Mouse (Mus musculus) cerebellum, adult 9-11 months (tissue): ENCODE results near the gene Psmd3.
"Not testable (repeated sequence)": the region's sequence is repeated elsewhere in the genome, so short reads cannot be mapped to it uniquely, and the experiment has no call there.

ENCODE experiments used
- DNase-seq: peaks from one replicate; pipeline ENCODE4 v3.0.0; 2022

Gene Psmd3

DNA sequence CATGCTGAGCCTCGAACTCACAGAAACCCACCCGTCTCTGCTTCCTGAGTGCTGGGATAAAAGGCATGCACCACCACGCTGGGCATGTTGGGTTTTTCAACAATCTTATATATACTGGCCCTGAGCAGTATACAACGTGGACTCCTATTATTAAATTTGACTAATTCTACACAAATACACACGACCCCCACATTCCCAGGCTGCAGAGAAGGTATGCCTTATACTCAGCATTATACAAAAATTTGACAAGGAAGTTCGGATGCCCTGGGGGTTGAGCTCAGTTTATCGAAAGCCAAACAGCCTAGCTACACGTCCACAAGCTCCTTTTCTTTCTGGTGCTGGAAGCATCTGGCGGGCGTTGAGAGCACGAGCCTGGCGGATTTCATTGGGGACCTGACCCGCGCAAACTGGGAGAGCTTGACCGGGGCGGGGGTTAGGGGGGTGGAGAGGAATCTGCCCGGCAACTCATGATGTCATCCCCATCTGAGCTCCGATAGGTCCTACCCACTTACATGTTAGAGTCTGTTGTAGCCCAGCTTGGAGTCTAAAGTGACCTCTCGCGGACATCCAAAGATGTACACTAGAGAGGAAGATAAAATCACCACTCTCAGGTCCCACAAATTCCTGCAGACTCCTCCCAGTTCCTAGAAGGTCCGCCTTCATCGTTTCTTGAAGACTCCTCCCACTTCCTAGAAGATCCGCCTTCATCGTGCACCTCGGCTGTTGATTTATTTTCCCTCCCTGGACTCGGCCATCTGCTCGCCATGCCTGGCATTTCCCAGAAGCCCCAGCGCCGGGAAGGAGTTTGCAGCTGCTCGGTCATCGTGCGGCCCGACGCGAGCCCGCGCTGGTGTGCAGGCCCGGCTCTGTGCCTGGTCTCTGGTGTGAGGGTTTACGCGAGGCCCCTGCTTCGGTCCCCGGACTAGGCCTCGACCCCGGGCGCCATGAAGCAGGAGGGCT lies at the start of gene Psmd3:
Gene Psmd3 (plus strand): TSS at position 769 of the 960 bp plus-strand sequence.
- peak; percentile 97 for DNase-seq

DNA sequence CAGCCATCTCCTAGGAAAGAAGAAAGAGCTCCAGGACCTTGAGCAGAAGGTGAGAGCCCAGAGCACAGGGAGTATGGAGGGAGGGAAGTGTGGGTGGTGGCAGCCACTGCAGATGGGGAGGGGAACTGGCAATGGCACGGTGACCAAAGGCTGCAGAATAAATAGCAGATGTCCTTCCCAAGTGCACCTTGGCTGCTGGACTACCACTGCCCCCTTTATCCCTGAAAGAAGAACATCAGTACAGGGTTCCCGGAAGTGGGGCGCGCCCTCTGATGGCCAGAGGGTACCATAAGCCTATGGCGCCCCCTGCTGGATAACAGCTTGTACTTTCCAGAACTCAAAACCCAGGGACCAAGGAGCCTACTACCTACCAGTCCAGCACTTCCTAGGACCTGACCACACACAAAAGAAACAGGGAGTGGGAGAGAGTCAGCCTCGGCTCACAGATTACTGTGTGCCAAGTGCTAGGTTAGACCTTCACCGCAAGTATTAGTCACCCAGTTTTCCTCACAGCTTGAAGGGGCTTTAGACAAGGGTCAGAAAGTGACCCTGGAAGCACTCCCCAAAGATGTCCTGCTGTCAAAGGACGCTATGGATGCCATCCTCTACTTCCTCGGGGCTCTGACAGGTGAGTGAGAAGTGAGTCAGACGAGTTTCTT lies 46.9 kb upstream of the Psmd3 start:
- not testable (repeated sequence) for DNase-seq

DNA sequence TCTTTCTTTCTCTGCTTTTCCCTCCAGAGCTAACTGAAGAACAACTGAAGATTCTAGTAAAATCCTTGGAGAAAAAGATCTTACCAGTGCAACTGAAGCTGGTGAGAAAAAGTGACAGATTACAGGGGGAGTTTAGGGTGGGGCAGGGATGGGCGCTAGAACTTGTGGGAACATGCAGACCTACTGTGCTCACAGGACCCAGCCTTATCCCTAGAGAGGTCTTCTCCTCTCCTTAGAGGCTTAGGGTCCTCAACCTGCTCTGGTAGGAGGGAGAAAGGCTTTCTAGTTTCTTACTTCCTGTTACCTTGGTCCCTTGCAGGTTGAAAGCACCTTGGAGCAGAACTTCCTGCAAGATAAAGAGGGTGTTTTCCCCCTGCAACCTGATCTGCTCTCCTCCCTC lies 44.9 kb upstream of the Psmd3 start:
- no peak for DNase-seq

DNA sequence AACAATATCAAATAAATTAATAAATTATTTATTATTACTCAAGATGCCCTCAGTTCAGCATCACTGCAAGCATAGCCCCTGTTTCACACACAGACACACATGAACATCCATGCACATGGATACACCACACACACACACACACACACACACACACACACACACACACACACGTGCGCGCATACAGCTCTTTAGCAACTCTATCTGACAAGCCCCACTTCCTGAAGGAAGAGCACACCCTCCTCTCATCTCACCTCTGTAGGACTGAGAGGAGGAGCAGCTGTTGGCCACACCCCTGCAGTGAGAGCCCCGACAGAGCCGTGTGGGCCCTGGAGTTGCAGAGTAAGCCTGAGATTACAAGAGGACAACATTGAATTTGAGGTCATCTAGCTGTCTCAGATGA lies 42.3 kb upstream of the Psmd3 start:
- no peak for DNase-seq

DNA sequence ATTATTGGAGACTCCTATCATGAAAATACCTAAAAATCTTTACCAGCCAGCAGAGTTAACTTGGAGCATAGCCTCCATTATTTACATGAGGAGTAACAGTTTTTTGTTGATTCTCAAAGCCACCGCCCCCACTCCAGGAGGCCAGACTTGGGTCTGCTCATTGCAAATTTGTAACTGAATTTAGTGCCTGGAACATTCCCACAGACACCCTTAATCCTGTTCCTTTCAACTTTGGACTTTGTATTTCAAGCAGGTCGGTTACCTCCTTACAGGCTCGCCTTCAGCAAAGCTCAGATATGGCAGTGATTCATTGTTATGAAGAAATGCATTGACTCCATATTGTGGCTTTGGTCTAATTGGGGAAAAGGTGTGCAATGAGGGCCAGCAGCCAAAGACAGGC lies 37.6 kb upstream of the Psmd3 start:
- DNase-seq, result no peak

DNA sequence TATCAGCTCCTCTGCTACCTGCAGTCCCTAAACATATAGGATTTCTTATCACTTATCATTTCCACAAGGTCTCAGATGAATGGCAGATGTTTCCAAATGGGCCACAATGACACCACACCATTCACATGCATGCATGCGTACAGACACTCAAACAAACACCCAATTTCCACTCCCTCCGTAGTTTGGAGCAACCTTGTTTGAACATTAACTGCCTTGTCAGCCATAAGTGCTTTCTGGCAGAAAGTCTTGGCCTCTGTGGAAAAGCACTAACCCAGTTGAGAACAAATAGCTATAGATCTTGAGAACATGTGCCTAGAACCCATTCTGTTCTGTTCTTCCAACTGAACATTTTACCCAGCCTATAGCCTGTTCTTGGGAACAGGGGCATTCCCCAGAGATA lies 36.4 kb upstream of the Psmd3 start:
- DNase-seq, result no peak

DNA sequence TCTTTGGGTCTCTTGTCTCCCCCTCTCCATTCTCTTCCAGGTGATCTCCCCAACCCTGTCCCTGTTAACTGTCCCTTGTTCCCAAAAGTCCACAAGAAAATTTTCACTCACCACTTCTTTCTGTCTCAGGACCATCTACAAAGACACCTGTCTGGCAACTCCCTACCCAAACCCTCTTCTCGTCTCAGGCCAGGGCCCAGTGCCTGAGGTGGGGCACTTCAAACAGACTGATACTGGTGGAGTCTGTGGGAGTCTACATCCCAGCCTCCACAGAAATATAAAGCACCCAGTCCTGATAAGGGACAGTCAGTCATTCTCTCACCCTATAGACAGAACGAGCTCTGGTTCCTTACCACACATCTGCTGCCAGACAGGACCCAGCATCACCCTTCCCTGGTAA lies 35.9 kb upstream of the Psmd3 start, which contains the start of gene Gsdma2:
Gene Gsdma2 (plus strand): TSS at position 301 of the 400 bp plus-strand sequence.
- DNase-seq, result no peak

DNA sequence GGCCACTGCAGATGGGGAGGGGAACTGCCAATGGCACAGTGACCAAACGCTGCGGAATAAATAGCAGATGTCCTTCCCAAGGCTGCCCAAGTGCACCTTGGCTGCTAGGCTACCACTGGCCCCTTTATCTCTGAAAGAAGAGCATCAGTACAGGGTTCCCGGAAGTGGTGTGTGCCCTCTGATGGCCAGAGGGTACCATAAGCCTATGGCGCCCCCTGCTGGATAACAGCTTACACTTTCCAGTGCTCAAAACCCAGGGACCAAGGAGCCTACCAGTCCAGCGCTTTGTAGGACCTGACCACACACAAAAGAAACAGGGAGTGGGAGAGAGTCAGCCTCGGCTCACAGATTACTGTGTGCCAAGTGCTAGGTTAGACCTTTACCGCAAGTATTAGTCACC lies 27.3 kb upstream of the Psmd3 start:
- DNase-seq, result not testable (repeated sequence)

DNA sequence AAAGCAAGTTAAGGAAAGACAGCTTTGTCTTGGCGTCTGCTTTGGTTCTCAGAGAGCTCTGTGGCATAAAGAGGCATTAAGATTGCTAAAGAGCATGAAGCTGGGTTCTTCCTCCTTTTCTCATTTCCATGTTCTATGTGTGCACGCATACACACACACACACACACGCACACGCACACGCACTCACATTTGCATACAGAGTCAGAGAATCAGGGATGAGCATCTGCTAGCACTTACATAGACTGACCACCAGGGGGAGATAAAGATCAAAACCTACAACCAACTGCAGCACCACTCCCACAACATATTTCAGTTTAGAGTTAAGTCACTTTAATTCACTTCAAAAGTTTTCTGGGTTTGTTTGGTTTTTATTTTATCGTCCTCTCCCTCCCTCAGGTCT lies 21.8 kb upstream of the Psmd3 start:
- DNase-seq, result peak; percentile 40

DNA sequence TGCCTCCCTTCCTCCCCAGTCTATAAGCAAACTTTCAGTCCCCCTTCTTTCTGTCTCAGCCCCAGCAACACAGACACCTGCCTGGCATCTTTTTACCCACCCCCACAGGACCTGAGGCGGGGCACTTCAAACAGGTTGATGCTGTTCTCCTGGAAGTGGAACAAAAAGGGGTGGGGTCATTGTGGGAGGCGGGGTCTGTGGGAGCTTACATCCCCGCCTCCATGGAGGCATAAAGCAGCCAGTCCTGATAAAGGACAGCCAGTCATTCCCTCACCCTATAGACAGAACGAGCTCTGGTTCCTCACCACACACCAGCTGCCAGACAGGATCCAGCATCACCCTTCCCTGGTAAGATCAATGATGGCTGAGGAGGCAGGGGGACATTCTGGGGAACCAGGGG lies 18.3 kb upstream of the Psmd3 start, which contains the start of gene Gsdma:
Gene Gsdma (plus strand): TSS at position 261 of the 400 bp plus-strand sequence.
- no peak for DNase-seq

DNA sequence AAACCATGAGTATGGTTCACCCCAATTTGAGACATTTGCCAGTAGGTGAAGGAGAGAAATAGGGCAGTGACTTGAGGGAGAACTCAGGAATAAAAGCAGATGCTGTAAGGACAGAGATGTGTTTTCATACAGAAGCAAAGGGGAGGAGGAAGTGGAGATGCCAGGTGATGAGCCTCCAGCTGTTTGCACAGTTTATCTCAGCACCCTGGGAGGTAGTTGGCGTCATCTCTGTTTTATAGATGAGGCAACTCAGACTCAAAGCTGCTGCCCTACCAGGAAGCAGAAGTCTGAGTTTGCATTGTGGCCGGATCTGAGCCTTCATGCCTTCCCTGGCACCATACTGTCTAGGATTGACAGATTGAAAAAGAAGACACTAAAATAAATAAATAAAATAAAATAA lies 13.4 kb upstream of the Psmd3 start:
- DNase-seq, result no peak

DNA sequence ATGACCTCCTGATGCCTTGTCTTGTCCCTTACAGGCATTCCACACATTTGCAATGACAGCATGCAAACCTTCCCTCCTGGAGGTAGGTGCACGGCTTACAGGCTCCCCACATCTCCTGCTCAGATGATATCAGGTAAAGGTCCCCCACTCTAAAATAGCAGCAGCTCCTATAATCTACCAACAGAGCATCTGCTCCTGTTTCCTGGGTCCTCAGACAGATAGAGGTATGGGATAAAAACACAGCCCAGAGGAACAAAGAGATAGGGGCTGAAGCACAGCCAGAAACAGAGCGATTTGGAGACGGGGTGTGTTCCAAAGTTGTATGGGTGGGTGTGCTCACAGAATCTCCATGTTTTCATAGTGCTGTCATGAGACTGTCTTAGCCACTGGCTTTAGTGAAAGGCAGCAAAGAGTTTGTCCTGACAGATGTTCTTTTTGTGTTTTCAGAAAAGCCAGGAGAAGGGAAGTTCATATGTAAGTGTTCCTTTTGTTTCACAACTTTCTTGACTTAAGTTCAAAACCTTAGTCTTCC lies 11.0 kb upstream of the Psmd3 start:
- DNase-seq, result no peak

DNA sequence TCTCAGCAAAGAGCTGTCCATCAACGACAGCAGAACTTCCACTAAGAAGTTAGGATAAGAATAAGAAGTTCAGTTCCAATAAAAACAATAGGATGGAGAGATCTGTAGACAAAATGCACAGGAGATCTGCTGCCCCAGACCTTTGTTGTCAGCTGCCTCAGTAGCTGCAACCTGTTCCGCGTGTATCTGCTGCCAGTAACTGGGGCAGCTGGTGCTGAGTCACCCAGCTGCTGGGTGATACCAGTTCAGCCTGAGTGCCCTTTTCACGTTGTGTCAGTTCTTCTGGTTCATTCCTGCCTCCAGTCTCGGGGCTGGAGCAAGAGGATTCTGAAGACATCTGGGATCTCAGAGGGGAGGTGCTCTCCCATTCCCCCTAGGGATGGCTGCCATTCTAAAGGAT lies 10.5 kb upstream of the Psmd3 start:
- no peak for DNase-seq

DNA sequence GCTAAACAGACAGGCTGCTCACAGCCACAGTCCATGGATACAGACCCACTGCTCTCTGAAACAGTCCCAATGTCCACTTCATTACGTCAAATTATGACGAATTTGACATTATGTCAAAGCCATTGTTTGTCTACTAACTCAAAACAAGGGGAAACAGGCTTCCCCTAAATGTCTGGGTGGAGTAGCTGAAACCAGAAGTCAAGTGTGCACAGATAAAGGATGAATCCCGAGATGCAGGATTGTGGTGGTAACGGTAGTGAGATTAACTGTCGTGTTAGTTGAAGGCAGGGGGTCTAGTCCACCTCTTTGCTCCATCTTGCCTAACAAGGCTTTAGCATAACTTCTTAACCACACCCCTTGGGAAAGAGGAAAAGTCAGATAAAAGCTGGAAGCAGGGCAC lies 9.9 kb upstream of the Psmd3 start:
- DNase-seq, result no peak

DNA sequence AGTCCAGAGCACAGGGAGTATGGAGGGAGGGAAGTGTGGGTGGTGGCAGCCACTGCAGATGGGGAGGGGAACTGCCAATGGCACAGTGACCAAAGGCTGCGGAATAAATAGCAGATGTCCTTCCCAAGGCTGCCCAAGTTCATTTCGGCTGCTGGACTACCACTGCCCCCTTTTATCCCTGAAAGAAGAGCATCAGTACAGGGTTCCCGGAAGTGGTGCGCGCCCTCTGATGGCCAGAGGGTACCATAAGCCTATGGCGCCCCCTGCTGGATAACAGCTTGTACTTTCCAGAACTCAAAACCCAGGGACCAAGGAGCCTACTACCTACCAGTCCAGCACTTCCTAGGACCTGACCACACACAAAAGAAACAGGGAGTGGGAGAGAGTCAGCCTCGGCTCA lies 9.2 kb upstream of the Psmd3 start:
- peak; percentile 42 for DNase-seq

DNA sequence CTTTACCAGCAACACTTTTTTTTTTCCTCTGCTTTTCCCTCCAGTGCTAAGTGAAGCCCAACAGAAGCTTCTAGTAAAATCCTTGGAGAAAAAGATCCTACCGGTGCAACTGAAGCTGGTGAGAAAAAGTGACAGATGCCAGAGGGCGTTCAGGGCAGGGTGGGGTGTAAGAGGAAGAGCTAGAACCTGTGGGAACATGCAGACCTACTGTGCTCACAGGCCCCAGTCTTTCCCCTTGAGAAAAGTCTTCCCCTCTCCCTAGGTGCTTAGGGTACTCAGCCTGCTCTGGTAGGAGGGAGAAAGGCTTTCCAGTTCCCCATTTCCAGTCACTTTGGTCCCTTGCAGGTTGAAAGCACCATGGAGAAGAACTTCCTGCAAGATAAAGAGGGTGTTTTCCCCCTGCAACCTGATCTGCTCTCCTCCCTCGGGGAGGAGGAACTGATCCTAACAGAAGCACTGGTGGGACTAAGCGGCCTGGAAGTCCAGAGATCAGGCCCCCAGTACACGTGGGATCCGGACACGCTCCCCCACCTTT lies 6.5 kb upstream of the Psmd3 start:
- DNase-seq, result no peak

DNA sequence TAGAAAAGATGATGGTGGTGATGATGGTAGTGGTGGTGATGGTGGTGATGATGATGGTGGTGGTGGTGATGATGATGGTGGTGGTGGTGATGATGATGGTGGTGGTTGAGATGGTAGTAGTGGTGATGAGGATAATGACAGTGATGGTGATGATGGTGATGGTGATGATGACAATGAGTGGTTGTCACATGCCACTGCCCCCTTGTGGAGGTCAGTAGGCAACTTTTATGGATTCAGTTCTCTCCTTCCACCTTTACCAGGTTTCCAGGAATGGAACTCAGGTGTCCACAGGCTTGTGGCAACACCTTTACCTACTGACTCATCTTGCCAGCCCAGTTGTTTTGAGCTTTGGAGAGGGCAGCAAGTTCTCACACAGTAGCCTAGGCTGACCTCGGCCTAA lies 2.3 kb upstream of the Psmd3 start:
- DNase-seq, result peak; percentile 27

DNA sequence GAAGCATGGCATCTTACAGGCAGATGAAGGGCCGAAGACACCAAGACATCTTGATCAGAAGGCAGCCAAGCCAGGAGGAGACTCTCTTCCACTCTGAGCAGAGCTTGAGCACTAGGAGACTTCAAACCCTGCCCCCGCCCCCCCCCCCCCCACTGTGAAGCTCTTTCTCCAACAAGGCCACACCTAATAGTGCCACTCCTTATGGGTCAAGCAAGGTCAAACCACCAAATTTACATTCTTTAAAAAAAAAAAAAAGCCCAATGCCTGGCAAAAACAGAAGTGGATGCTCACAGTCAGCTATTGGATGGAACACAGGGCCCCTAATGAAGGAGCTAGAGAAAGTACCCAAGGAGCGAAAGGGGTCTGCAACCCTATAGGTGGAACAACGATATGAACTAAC lies 1.8 kb upstream of the Psmd3 start:
- not testable (repeated sequence) for DNase-seq

DNA sequence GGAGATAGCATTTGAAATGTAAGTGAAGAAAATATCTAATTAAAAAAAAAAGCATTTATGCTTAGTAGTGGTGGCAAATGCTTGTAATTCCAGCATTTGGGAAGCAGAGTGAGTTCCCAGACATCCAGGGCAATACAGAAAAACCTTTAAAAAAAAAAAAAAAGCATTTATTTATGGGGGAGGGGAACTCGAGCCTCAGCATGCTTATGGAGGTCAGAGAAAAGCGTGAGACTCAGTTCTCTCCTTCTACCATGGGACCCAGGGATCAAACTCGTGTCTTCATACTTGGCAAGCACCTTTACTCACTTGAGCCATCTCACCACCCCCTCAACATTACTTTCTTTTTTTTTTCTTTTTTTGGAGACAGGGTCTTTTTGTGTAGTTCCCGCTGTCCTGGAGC lies 1.2 kb upstream of the Psmd3 start:
- DNase-seq, result no peak

DNA sequence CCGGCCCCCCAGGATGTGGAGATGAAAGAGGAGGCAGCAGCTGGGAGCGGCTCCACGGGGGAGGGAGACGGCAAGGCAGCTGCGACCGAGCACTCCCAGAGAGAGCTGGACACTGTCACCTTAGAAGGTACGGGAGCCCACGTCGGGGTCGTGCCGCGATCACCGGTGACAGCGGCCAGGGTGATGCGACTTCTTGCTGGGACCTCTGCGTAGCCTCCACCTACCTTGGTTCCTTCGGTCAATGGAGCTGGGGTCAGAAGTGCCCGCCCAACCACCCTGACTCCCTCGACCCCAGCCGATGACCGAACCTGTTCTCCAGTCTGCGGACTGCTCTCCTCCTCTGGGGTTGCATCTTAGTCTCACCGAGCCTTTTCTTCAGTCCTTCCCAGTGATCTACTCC lies 457 bp downstream of the Psmd3 start:
- DNase-seq, result no peak

DNA sequence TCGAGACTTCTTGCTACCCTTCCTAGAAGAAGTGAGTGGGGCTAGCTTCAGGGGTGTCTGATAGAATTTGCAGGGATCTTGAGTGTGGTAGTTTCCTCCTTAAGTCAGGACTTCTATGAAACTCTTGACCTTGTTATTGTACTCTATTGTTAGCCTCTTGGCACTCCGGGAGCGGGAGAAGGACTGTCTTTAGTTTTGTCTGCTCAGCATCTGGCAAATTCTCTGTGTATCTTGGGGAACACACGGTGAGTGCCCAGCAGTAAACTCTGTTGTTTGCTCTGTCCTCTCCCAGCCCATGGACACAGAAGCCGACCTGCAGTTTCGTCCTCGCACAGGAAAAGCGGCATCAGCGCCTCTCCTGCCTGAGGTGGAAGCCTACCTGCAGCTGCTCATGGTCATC lies 3.3 kb downstream of the Psmd3 start:
- DNase-seq, result no peak

DNA sequence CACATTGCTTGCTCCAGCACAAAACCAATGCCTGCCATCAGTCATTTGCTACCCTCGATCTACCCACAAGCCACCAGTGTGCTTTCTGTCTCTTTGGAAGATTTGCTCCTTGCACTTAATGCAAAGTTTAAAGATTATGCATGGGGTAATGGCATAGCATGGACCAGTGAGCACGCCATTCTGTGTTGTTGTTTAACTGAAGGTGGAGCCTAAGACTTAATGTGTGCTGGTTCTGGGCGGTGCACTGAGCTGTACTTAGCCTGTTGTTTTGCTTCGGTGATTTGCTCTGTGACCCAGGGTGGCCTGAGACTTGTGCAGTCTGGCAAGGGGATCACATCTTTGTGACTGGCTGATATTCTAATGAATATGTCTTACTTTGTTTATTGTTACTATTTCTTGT lies 4.6 kb downstream of the Psmd3 start:
- no peak for DNase-seq

DNA sequence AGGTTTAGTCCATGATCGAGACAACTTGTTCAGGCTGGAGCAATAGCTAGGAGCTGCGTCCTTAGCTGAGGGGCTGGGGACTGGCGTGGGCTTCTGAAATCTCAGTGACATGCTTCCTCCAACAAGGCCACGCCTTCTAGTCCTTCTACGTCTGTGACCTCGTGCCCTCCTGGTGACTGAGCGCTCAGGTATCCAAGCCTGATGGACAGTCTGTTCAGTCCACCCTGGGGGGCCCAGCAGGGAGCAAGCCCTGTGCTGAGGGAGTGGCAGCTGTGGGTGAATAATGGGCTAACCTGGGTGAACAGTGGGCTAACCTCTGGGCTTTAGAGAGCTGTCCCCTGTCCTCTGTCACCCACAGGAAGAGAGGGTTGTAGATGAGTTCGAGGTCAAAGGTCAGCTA lies 5.7 kb downstream of the Psmd3 start:
- DNase-seq, result no peak

DNA sequence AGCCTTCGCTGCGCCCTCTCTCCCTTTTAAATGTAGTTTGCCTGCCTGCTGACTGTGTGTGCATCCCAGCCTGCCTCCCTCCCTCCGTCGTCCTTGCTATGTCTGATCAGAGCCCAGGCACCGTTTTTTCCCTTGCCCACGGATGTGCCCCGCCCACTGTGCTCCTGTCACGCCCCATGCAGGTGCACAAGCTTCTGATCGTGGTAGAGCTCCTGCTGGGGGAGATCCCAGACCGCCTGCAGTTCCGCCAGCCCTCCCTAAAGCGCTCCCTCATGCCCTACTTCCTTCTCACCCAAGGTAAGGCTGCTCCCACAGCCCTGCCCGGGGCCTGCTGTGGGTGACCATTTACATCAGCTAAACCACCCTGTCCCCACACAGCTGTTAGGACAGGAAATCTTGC lies 10.8 kb downstream of the Psmd3 start:
- DNase-seq, result peak; percentile 22
